Mouse (Mus musculus): ENCODE results near the gene Asic2. TPM values are rescaled to one million over a fixed set of nuclear protein-coding genes. Genes with fewer than 3 reads are reported as not detected.

The Asic2 gene
- total and polyA plus RNA-seq, 3 experiments, result not detected

Other genes with a start within 250 kb of the Asic2 start
- gene 5530401A14Rik, start 107.8 kb downstream of the Asic2 start, total RNA-seq (2012; rRNA removed), result not detected in 2 replicates
- not detected for gene 5530401A14Rik, start 107.8 kb downstream of the Asic2 start, polyA plus RNA-seq (2012; ENCODE audit: insufficient read depth in 1 of 2, insufficient read length in 2 of 2, low read depth in 1 of 2, low replicate concordance in 2 of 2, missing spikeins in 1 of 2)
- gene Ccl2, start 67.1 kb upstream of the Asic2 start, total RNA-seq (2012; rRNA removed), result 0.15 and 0.20 TPM in 2 replicates
- gene Ccl2, start 67.1 kb upstream of the Asic2 start, polyA plus RNA-seq (2012; ENCODE audit: insufficient read depth in 1 of 2, insufficient read length in 2 of 2, low read depth in 1 of 2, low replicate concordance in 2 of 2, missing spikeins in 1 of 2), result not detected
- gene Gm17268, start 70.1 kb upstream of the Asic2 start, total RNA-seq (2012; rRNA removed), result not detected in 2 replicates
- gene Gm17268, start 70.1 kb upstream of the Asic2 start, polyA plus RNA-seq (2012; ENCODE audit: insufficient read depth in 1 of 2, insufficient read length in 2 of 2, low read depth in 1 of 2, low replicate concordance in 2 of 2, missing spikeins in 1 of 2), result not detected
- not detected in 2 replicates for gene Ccl7, start 77.3 kb upstream of the Asic2 start, total RNA-seq (2012; rRNA removed)
- not detected for gene Ccl7, start 77.3 kb upstream of the Asic2 start, polyA plus RNA-seq (2012; ENCODE audit: insufficient read depth in 1 of 2, insufficient read length in 2 of 2, low read depth in 1 of 2, low replicate concordance in 2 of 2, missing spikeins in 1 of 2)
- not detected in 2 replicates for gene Ccl11, start 89.4 kb upstream of the Asic2 start, total RNA-seq (2012; rRNA removed)
- not detected for gene Ccl11, start 89.4 kb upstream of the Asic2 start, polyA plus RNA-seq (2012; ENCODE audit: insufficient read depth in 1 of 2, insufficient read length in 2 of 2, low read depth in 1 of 2, low replicate concordance in 2 of 2, missing spikeins in 1 of 2)
- not detected in 2 replicates for gene Ccl12, start 133.4 kb upstream of the Asic2 start, total RNA-seq (2012; rRNA removed)
- gene Ccl12, start 133.4 kb upstream of the Asic2 start, polyA plus RNA-seq (2012; ENCODE audit: insufficient read depth in 1 of 2, insufficient read length in 2 of 2, low read depth in 1 of 2, low replicate concordance in 2 of 2, missing spikeins in 1 of 2), result not detected
- not detected in 2 replicates for gene Ccl8, start 146.7 kb upstream of the Asic2 start, total RNA-seq (2012; rRNA removed)
- not detected for gene Ccl8, start 146.7 kb upstream of the Asic2 start, polyA plus RNA-seq (2012; ENCODE audit: insufficient read depth in 1 of 2, insufficient read length in 2 of 2, low read depth in 1 of 2, low replicate concordance in 2 of 2, missing spikeins in 1 of 2)